Mouse (Mus musculus) midbrain, embryonic 15.5 days (tissue): ENCODE measurements around the gene Ptpa. TPM values are rescaled to one million over a fixed set of nuclear protein-coding genes. Genes with fewer than 3 reads are reported as not detected.

Experiments
- ATAC-seq: fragments of 200-750 bp; cut with Nextera tagmentation; replicated peaks from 2 replicates; pipeline ENCODE4 v1.8.0; 2017; ENCODE audit warnings: moderate TSS enrichment
- H3K27ac ChIP-seq: fragments of 300-500 bp; sonication (generic); 2 replicates; pipeline ENCODE4 v1.5.1; 2015; ENCODE audit warnings: mild to moderate bottlenecking, inconsistent platforms
- H3K27me3 ChIP-seq: fragments of 300-500 bp; sonication (generic); replicated peaks from 2 replicates; pipeline ENCODE4 v1.6.1; 2015; ENCODE audit warnings: inconsistent platforms
- H3K36me3 ChIP-seq: fragments of 300-500 bp; sonication (generic); replicated peaks from 2 replicates; pipeline ENCODE4 v1.6.1; 2015; ENCODE audit warnings: inconsistent platforms
- H3K4me1 ChIP-seq: fragments of 300-500 bp; sonication (generic); 2 replicates; pipeline ENCODE4 v1.6.1; 2015; ENCODE audit warnings: inconsistent platforms
- H3K4me2 ChIP-seq: fragments of 300-500 bp; sonication (generic); 2 replicates; pipeline ENCODE4 v1.6.1; 2015; ENCODE audit warnings: inconsistent platforms, mild to moderate bottlenecking, moderate library complexity
- H3K4me3 ChIP-seq: fragments of 300-500 bp; sonication (generic); 2 replicates; pipeline ENCODE4 v1.5.1; 2015; ENCODE audit warnings: mild to moderate bottlenecking, inconsistent platforms
- H3K9ac ChIP-seq: fragments of 300-500 bp; sonication (generic); 2 replicates; pipeline ENCODE4 v1.6.1; 2015; ENCODE audit warnings: mild to moderate bottlenecking, inconsistent platforms
- H3K9me3 ChIP-seq: fragments of 300-500 bp; sonication (generic); 2 replicates; pipeline ENCODE4 v1.6.1; 2016; ENCODE audit warnings: inconsistent platforms
- WGBS: fragments of 180-500 bp; shearing (Covaris S2); methylation state at CpG from one replicate; pipeline ENCODE4 v1.1.7; 2015; ENCODE audit warnings: mixed read lengths; 5-methylcytosine and 5-hydroxymethylcytosine counted together
- polyA plus RNA-seq: library from polyadenylated mRNA; unstranded; fragments of >200 nt; fragmentation: Nextera tagmentation; extraction: Ambion mirVana; gene quantifications from 2 replicates; pipeline ENCODE4 v1.2.1, GENCODE M21; 2015

The Ptpa gene
- polyA plus RNA-seq, 1 experiment from 2014 or later = 152 TPM

DNA sequence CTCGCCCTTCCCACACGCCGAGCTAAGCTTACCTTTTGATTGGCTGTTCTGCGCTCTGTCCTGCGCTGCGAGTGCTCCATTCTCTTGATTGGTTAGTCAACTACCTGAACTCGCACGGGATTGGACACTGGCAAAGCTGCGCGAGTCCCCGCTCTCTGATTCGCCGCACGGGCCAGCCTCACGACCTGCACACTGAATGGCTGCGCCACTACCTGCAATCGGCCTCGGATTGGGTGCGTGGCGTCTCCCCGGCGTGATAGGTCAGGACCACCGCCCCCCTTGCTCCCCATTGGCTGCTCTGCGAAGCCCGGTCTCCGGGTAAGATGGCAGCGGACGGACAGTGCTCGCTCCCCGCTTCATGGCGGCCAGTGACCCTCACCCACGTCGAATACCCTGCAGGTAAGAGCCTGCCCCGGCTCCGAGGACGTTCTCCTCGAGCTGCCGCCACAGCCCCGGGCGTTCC is 23.7 kb upstream of the Ptpa start, which contains the start of gene Dolpp1:
Dolpp1 (plus strand) TSS at position 141 of the 463 bp plus-strand sequence.
- ATAC-seq = peak; percentile 99
- H3K27ac ChIP-seq = peak within 1 kb of the TSS; percentile 93
- no peaks in the 10 kb centered on the region for H3K27me3 ChIP-seq
- peak within 1 kb of the TSS; percentile 95 for H3K4me2 ChIP-seq
- WGBS = under 1% methylated on average over 40 of the region's 40 CpGs
- peaks cover 24% of the 10 kb centered on the region for H3K4me1 ChIP-seq
- H3K4me3 ChIP-seq = peak within 1 kb of the TSS; percentile 78
- peak within 1 kb of the TSS; percentile 77 for H3K9ac ChIP-seq
- H3K36me3 ChIP-seq = peaks cover 12% of the 10 kb centered on the region; the same call in 1 of the 2 replicates
- no peaks in the 10 kb centered on the region for H3K9me3 ChIP-seq

- H3K9ac ChIP-seq = peak overlapping the region; percentile 77
- peak; percentile 81 for ATAC-seq
- WGBS = under 1% methylated on average over 54 of the region's 54 CpGs
- peaks cover 14% of the 10 kb centered on the region; the same call in 1 of the 2 replicates for H3K36me3 ChIP-seq
- peak overlapping the region; percentile 95 for H3K4me2 ChIP-seq
- H3K27ac ChIP-seq = peak overlapping the region; percentile 93
- no peaks in the 10 kb centered on the region for H3K27me3 ChIP-seq
- H3K4me3 ChIP-seq = peak overlapping the region; percentile 78
- peaks cover 24% of the 10 kb centered on the region for H3K4me1 ChIP-seq
- H3K9me3 ChIP-seq = no peaks in the 10 kb centered on the region
Measured at GRCm38 (mm10) chr2:30392577-30393369, 23.1 kb upstream of the Ptpa start.

- no peaks in the 10 kb centered on the region for H3K9me3 ChIP-seq
- peak overlapping the region; percentile 77 for H3K9ac ChIP-seq
- no peaks in the 10 kb centered on the region for H3K27me3 ChIP-seq
- no peak for ATAC-seq
- peaks cover 14% of the 10 kb centered on the region; the same call in 1 of the 2 replicates for H3K36me3 ChIP-seq
- peak overlapping the region; percentile 95 for H3K4me2 ChIP-seq
- H3K27ac ChIP-seq = no peak overlapping the region
- WGBS = 63% methylated on average over 1 of the region's 1 CpGs
- peaks cover 24% of the 10 kb centered on the region for H3K4me1 ChIP-seq
- H3K4me3 ChIP-seq = peak overlapping the region; percentile 78
Measured at GRCm38 (mm10) chr2:30393370-30393656, 22.5 kb upstream of the Ptpa start.

DNA sequence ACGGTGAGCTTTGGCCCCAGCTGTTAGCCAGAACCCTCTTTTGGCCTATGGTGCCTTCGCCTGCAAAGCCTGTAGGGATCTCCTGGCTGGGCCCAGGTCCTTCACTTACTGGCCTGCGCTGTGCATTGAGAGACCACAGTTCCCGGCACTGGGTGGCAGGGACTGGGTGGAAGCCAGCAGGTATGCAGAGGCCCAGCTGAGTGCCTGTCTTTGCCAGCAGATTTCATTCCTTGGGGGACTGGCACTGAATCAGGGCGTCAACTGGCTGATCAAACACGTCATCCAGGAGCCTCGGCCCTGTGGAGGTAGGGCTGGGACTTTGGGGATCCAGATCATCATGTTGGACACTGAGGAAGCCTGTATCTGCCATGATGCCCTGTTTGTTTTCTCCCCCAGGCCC is 20.1 kb upstream of the Ptpa start:
- WGBS = 95% methylated on average over 7 of the region's 7 CpGs
- no peak overlapping the region for H3K27ac ChIP-seq
- no peaks in the 10 kb centered on the region for H3K9me3 ChIP-seq
- H3K27me3 ChIP-seq = no peaks in the 10 kb centered on the region
- H3K36me3 ChIP-seq = peaks cover 16% of the 10 kb centered on the region; the same call in 1 of the 2 replicates
- no peak overlapping the region for H3K4me3 ChIP-seq
- H3K9ac ChIP-seq = no peak overlapping the region
- H3K4me1 ChIP-seq = peaks cover 38% of the 10 kb centered on the region
- ATAC-seq = no peak
- no peak overlapping the region for H3K4me2 ChIP-seq

- H3K4me2 ChIP-seq = no peak overlapping the region
- H3K36me3 ChIP-seq = peaks cover 16% of the 10 kb centered on the region; the same call in 1 of the 2 replicates
- H3K9me3 ChIP-seq = no peaks in the 10 kb centered on the region
- ATAC-seq = no peak
- no peak overlapping the region for H3K9ac ChIP-seq
- no peak overlapping the region for H3K4me3 ChIP-seq
- no peaks in the 10 kb centered on the region for H3K27me3 ChIP-seq
- WGBS = 93% methylated on average over 7 of the region's 7 CpGs
- H3K4me1 ChIP-seq = peaks cover 35% of the 10 kb centered on the region
- H3K27ac ChIP-seq = no peak overlapping the region
Measured at GRCm38 (mm10) chr2:30396246-30396645, 19.6 kb upstream of the Ptpa start.

GRCm38 (mm10) chr2:30397986-30398512 is 17.8 kb upstream of the Ptpa start:
- Histone ChIP-seq H3K36me3 (peaks cover 22% of the 10 kb centered on the region), H3K27me3 (no peaks in the 10 kb centered on the region), H3K4me3 (no peak overlapping the region), H3K9ac (no peak overlapping the region), H3K4me2 (no peak overlapping the region), H3K4me1 (peaks cover 26% of the 10 kb centered on the region), H3K9me3 (no peaks in the 10 kb centered on the region), H3K27ac (no peak overlapping the region)
- 48% methylated on average over 10 of the region's 10 CpGs for WGBS
- no peak for ATAC-seq

GRCm38 (mm10) chr2:30399191-30400171 is 16.4 kb upstream of the Ptpa start:
- no peaks in the 10 kb centered on the region for H3K9me3 ChIP-seq
- peaks cover 14% of the 10 kb centered on the region for H3K4me1 ChIP-seq
- peaks cover 26% of the 10 kb centered on the region for H3K36me3 ChIP-seq
- no peaks in the 10 kb centered on the region for H3K27me3 ChIP-seq
- peak overlapping the region; percentile 74 for H3K27ac ChIP-seq
- no peak overlapping the region for H3K4me3 ChIP-seq
- peak overlapping the region; percentile 18; the same call in 1 of the 2 replicates for H3K9ac ChIP-seq
- ATAC-seq = peak; percentile 48
- WGBS = 16% methylated on average over 20 of the region's 20 CpGs
- no peak overlapping the region for H3K4me2 ChIP-seq

- ATAC-seq = no peak
- WGBS = 95% methylated on average over 1 of the region's 1 CpGs
- Histone ChIP-seq H3K4me3 (no peak overlapping the region), H3K27me3 (no peaks in the 10 kb centered on the region), H3K27ac (no peak overlapping the region), H3K4me1 (peaks cover 14% of the 10 kb centered on the region), H3K9ac (no peak overlapping the region), H3K36me3 (peaks cover 30% of the 10 kb centered on the region), H3K4me2 (no peak overlapping the region), H3K9me3 (no peaks in the 10 kb centered on the region)
Measured at GRCm38 (mm10) chr2:30401581-30401980, 14.3 kb upstream of the Ptpa start.

DNA sequence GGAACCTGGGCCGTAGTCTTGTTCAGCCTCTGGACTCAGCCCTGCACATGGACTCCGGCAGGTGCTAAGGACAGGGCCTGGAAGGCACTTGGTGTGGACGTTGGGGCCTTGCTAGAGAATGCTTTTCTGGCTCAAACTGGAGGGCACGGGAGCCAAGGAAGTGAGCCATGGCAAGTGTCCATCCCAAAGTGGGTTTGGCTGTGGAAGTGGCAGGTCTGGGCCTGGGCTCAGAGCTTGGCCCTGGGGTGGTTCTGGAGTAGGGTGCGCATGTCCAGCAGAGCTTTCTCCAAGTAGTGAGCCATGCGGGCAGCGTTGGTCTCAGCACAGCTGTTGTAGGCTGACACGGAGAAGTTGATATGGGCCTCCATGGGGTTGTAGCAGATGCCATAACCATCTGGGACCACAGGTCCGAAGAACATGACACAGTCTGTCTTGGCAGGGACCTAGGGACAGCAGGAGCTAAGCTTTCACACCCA is 13.4 kb upstream of the Ptpa start:
- Histone ChIP-seq H3K36me3 (peaks cover 29% of the 10 kb centered on the region), H3K4me1 (peaks cover 14% of the 10 kb centered on the region), H3K27me3 (no peaks in the 10 kb centered on the region), H3K4me3 (no peak overlapping the region), H3K27ac (no peak overlapping the region), H3K9ac (no peak overlapping the region), H3K9me3 (no peaks in the 10 kb centered on the region), H3K4me2 (no peak overlapping the region)
- 96% methylated on average over 9 of the region's 9 CpGs for WGBS
- no peak for ATAC-seq

GRCm38 (mm10) chr2:30402843-30403242 is 13.0 kb upstream of the Ptpa start:
- 74% methylated on average over 2 of the region's 2 CpGs for WGBS
- Histone ChIP-seq H3K4me2 (no peak overlapping the region), H3K9me3 (no peaks in the 10 kb centered on the region), H3K9ac (no peak overlapping the region), H3K27ac (no peak overlapping the region), H3K36me3 (peaks cover 31% of the 10 kb centered on the region), H3K4me1 (peaks cover 14% of the 10 kb centered on the region), H3K27me3 (no peaks in the 10 kb centered on the region), H3K4me3 (no peak overlapping the region)
- ATAC-seq = no peak

- Histone ChIP-seq H3K27me3 (no peaks in the 10 kb centered on the region), H3K4me1 (peaks cover 13% of the 10 kb centered on the region), H3K4me3 (no peak overlapping the region), H3K9ac (no peak overlapping the region), H3K9me3 (no peaks in the 10 kb centered on the region), H3K36me3 (peaks cover 35% of the 10 kb centered on the region), H3K27ac (no peak overlapping the region), H3K4me2 (no peak overlapping the region)
- 86% methylated on average over 1 of the region's 1 CpGs for WGBS
- ATAC-seq = no peak
Measured at GRCm38 (mm10) chr2:30403870-30404269, 12.0 kb upstream of the Ptpa start.

DNA sequence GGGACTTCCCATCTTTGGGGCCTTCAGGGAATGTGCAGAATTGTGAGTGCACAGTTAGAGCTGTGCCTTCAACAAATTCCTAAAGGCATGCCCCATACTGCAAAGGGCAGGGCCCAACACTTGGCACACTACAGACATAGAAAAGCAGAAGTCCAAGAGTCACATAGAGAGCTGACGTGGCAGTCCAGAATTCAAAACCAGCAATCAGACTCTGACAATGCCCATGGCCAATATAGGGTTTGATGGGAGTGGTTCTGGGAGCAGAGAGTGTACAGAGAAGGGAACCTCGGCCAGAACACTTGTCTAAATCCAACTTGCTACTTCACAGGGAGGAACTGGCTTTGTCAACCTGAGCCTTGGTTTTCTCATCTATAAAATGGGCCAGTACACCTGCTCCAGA is 8.6 kb upstream of the Ptpa start:
- Histone ChIP-seq H3K4me3 (no peak overlapping the region), H3K9me3 (no peaks in the 10 kb centered on the region), H3K9ac (no peak overlapping the region), H3K27ac (no peak overlapping the region), H3K27me3 (no peaks in the 10 kb centered on the region), H3K4me1 (no peaks in the 10 kb centered on the region), H3K4me2 (no peak overlapping the region), H3K36me3 (peaks cover 40% of the 10 kb centered on the region)
- ATAC-seq = no peak
- WGBS = 89% methylated on average over 2 of the region's 2 CpGs
